Mouse (Mus musculus): ENCODE data around the gene Hist4h4. TPM values are rescaled to one million over a fixed set of nuclear protein-coding genes. Genes with fewer than 3 reads are reported as not detected.

The Hist4h4 gene
- polyA plus RNA-seq, 1 experiment from 2014 or later = 0.56 TPM

- Histone ChIP-seq H3K4me3 (ENCODE audit: low read depth, low read length) (no peak within 1 kb of the TSS), H3K9ac (replicated peaks; ENCODE audit: low read depth, low read length) (no peak within 1 kb of the TSS), H3K27ac (ENCODE audit: low read depth, low read length) (no peak within 1 kb of the TSS), H3K9me3 (ENCODE audit: control insufficient read depth, low read length) (no peaks in the 10 kb centered on the region), H3K27me3 (ENCODE audit: control insufficient read depth, insufficient read depth, low read length) (no peaks in the 10 kb centered on the region), H3K4me1 (ENCODE audit: control insufficient read depth, insufficient read depth, low read length) (no peaks in the 10 kb centered on the region), H3K4me2 (ENCODE audit: low read depth, low read length) (no peak within 1 kb of the TSS), H3K36me3 (ENCODE audit: control insufficient read depth, insufficient read depth, low read length) (no peaks in the 10 kb centered on the region)
- 76% methylated on average over 20 of the region's 20 CpGs for WGBS
- ATAC-seq (ENCODE audit: low read depth) = no peak
These were observed 22.7 kb downstream of the Hist4h4 start, which contains the start of gene Gucy2c for GRCm38 (mm10) chr6:136781377-136781986. Gucy2c (minus strand) TSS chr6:136781765.

GRCm38 (mm10) chr6:136776392-136776791 is 27.8 kb downstream of the Hist4h4 start:
- Histone ChIP-seq H3K4me1 (ENCODE audit: control insufficient read depth, insufficient read depth, low read length) (no peaks in the 10 kb centered on the region), H3K27me3 (ENCODE audit: control insufficient read depth, insufficient read depth, low read length) (no peaks in the 10 kb centered on the region), H3K4me2 (ENCODE audit: low read depth, low read length) (no peak overlapping the region), H3K4me3 (ENCODE audit: low read depth, low read length) (no peak overlapping the region), H3K36me3 (ENCODE audit: control insufficient read depth, insufficient read depth, low read length) (no peaks in the 10 kb centered on the region), H3K9ac (replicated peaks; ENCODE audit: low read depth, low read length) (no peak overlapping the region), H3K9me3 (ENCODE audit: control insufficient read depth, low read length) (no peaks in the 10 kb centered on the region), H3K27ac (ENCODE audit: low read depth, low read length) (no peak overlapping the region)
- 93% methylated on average over 1 of the region's 1 CpGs for WGBS
- no peak for ATAC-seq (ENCODE audit: low read depth)

DNA sequence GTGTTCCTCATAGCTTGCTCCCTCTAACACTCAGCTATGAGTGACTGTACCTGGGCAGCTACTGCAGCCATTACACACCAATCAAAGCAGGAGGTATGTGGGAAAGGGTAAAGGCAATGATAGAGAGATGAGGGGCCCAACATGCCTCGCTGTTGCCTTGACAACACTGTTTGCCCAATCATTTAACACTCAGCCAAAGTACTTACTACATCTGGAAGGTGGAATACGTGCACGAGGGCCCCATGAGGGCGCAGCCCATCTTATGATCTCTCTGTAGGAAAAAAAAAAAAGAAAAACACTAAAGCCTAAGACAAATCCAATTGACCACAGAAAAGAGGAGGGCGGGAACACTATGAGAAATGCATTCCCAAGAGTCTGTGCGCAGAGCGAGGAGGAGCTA is 34.4 kb downstream of the Hist4h4 start:
- Histone ChIP-seq H3K9me3 (ENCODE audit: control insufficient read depth, low read length) (no peaks in the 10 kb centered on the region), H3K4me1 (ENCODE audit: control insufficient read depth, insufficient read depth, low read length) (no peaks in the 10 kb centered on the region), H3K36me3 (ENCODE audit: control insufficient read depth, insufficient read depth, low read length) (no peaks in the 10 kb centered on the region), H3K4me2 (ENCODE audit: low read depth, low read length) (no peak overlapping the region), H3K27me3 (ENCODE audit: control insufficient read depth, insufficient read depth, low read length) (no peaks in the 10 kb centered on the region), H3K27ac (ENCODE audit: low read depth, low read length) (no peak overlapping the region), H3K4me3 (ENCODE audit: low read depth, low read length) (no peak overlapping the region), H3K9ac (replicated peaks; ENCODE audit: low read depth, low read length) (no peak overlapping the region)
- 87% methylated on average over 7 of the region's 7 CpGs for WGBS
- no peak for ATAC-seq (ENCODE audit: low read depth)

DNA sequence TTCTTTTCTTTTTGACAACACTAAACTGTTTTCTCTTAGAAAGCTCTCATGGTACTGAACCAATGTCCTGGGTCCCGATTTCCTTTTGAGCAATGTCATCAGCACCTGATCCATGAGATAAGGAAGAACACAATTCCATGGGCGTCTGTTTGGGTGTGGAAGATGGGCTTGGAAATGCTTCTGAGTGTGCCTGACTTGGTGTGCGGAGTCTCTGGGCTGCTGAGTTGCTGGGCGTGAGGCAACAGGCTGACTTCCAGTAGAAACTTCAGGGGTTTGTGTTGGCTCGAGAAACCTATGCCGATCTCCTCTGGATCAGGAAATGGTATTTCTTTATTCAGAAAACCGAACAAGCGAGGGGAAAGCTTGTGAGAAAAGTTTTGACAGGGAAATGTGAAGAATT is 35.1 kb downstream of the Hist4h4 start:
- Histone ChIP-seq H3K4me2 (ENCODE audit: low read depth, low read length) (no peak overlapping the region), H3K27ac (ENCODE audit: low read depth, low read length) (no peak overlapping the region), H3K36me3 (ENCODE audit: control insufficient read depth, insufficient read depth, low read length) (no peaks in the 10 kb centered on the region), H3K4me3 (ENCODE audit: low read depth, low read length) (no peak overlapping the region), H3K9ac (replicated peaks; ENCODE audit: low read depth, low read length) (no peak overlapping the region), H3K27me3 (ENCODE audit: control insufficient read depth, insufficient read depth, low read length) (no peaks in the 10 kb centered on the region), H3K4me1 (ENCODE audit: control insufficient read depth, insufficient read depth, low read length) (no peaks in the 10 kb centered on the region), H3K9me3 (ENCODE audit: control insufficient read depth, low read length) (no peaks in the 10 kb centered on the region)
- no peak for ATAC-seq (ENCODE audit: low read depth)
- 89% methylated on average over 8 of the region's 8 CpGs for WGBS

DNA sequence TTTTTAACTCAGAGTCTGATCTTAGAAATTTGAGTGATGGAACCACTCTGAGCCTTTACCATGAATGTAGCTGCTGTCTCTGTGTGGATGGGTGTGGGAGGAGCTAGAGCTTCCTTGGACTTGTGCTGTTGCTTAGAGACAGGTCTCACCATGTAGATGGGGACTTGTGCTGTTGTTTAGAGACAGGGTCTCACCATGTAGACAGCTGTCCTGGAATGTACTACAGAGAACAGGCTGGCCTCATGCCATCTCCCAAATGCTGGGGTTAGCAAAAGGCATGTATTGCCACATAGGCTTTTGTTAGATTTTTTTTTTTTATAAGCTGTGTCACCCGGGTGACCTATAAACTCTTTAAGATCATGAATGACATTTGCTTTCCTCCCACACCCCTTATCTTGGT is 40.3 kb downstream of the Hist4h4 start:
- Histone ChIP-seq H3K4me1 (ENCODE audit: control insufficient read depth, insufficient read depth, low read length) (no peaks in the 10 kb centered on the region), H3K36me3 (ENCODE audit: control insufficient read depth, insufficient read depth, low read length) (no peaks in the 10 kb centered on the region), H3K27ac (ENCODE audit: low read depth, low read length) (no peak overlapping the region), H3K27me3 (ENCODE audit: control insufficient read depth, insufficient read depth, low read length) (no peaks in the 10 kb centered on the region), H3K4me2 (ENCODE audit: low read depth, low read length) (no peak overlapping the region), H3K9me3 (ENCODE audit: control insufficient read depth, low read length) (no peaks in the 10 kb centered on the region), H3K4me3 (ENCODE audit: low read depth, low read length) (no peak overlapping the region), H3K9ac (replicated peaks; ENCODE audit: low read depth, low read length) (no peak overlapping the region)
- no peak for ATAC-seq (ENCODE audit: low read depth)
- WGBS = 91% methylated on average over 1 of the region's 1 CpGs

Small RNA genes within 50 kb of the gene (microRNA-seq; reads per million reads assigned to microRNA genes)
- gene Gm44364 = not detected

Other genes starting within 250 kb of the Hist4h4 start
- 0.30 and 0.52 TPM in 2 replicates for gene Plbd1, start 142.5 kb downstream of the Hist4h4 start, polyA plus RNA-seq (2014; fragmentation: Nextera tagmentation; extraction: Ambion mirVana)
- gene Gucy2c, start 22.6 kb downstream of the Hist4h4 start, polyA plus RNA-seq (2014; fragmentation: Nextera tagmentation; extraction: Ambion mirVana) = 0.31 TPM in 1 of 2 replicates, not detected in the other
- 92.1 and 103 TPM in 2 replicates for gene H2afj, start 3.8 kb upstream of the Hist4h4 start, polyA plus RNA-seq (2014; fragmentation: Nextera tagmentation; extraction: Ambion mirVana)
- gene BC049715, start 23.2 kb upstream of the Hist4h4 start, polyA plus RNA-seq (2014; fragmentation: Nextera tagmentation; extraction: Ambion mirVana) = 1.1 and 1.8 TPM in 2 replicates
- gene Wbp11, start 23.8 kb upstream of the Hist4h4 start, polyA plus RNA-seq (2014; fragmentation: Nextera tagmentation; extraction: Ambion mirVana) = 72.3 and 80.2 TPM in 2 replicates
- gene Smco3, start 31.0 kb upstream of the Hist4h4 start, polyA plus RNA-seq (2014; fragmentation: Nextera tagmentation; extraction: Ambion mirVana) = 1.6 and 2.5 TPM in 2 replicates
- 0.23 TPM in 1 of 2 replicates, not detected in the other for gene Art4, start 53.3 kb upstream of the Hist4h4 start, polyA plus RNA-seq (2014; fragmentation: Nextera tagmentation; extraction: Ambion mirVana)
- gene Mgp, start 71.4 kb upstream of the Hist4h4 start, polyA plus RNA-seq (2014; fragmentation: Nextera tagmentation; extraction: Ambion mirVana) = 3.1 and 11.7 TPM in 2 replicates
- not detected in 2 replicates for gene Erp27, start 117.8 kb upstream of the Hist4h4 start, polyA plus RNA-seq (2014; fragmentation: Nextera tagmentation; extraction: Ambion mirVana)
- gene Pde6h, start 119.4 kb upstream of the Hist4h4 start, polyA plus RNA-seq (2014; fragmentation: Nextera tagmentation; extraction: Ambion mirVana) = not detected in 2 replicates
- 6.9 and 15.6 TPM in 2 replicates for gene Arhgdib, start 137.5 kb upstream of the Hist4h4 start, polyA plus RNA-seq (2014; fragmentation: Nextera tagmentation; extraction: Ambion mirVana)

Data from neural tube, embryonic 14.5 days (tissue).